Mouse (Mus musculus) MEL (cell line): ENCODE measurements around the gene Zfp644.

Experiments
- CHD1 ChIP-seq: IDR thresholded peaks from 2 replicates; pipeline ENCODE4 v1.6.1; 2012; ENCODE audit warnings: low read depth, mild to moderate bottlenecking, inconsistent platforms, low read length, improper control_type of control experiment
- CTCF ChIP-seq, 3 experiments: IDR thresholded peaks in 2 of 3; conservative IDR thresholded peaks in 1 of 3; 2 replicates each; pipeline ENCODE4 v1.5.1; 2011 to 2012; ENCODE audit warnings: low read length in 3 of 3, low read depth in 2 of 3, mild to moderate bottlenecking in 2 of 3, improper control_type of control experiment in 1 of 3, inconsistent platforms in 1 of 3, mixed read lengths in 1 of 3, moderate library complexity in 1 of 3; ENCODE audit not compliant: control insufficient read depth in 1 of 3, insufficient read depth in 1 of 3, poor library complexity in 1 of 3, severe bottlenecking in 1 of 3
- GATA1 ChIP-seq: IDR thresholded peaks from 2 replicates; pipeline ENCODE4 v1.6.1; 2011; ENCODE audit warnings: low read depth, low read length, improper control_type of control experiment
- HCFC1 ChIP-seq: IDR thresholded peaks from 2 replicates; pipeline ENCODE4 v1.6.1; 2012; ENCODE audit warnings: low read depth, mild to moderate bottlenecking, inconsistent platforms, low read length, improper control_type of control experiment, moderate library complexity
- MAFK ChIP-seq: IDR thresholded peaks from 2 replicates; pipeline ENCODE4 v1.6.1; 2011; ENCODE audit warnings: low read depth, mild to moderate bottlenecking, low read length, improper control_type of control experiment, borderline replicate concordance
- NELFE ChIP-seq: IDR thresholded peaks from 2 replicates; pipeline ENCODE4 v1.6.1; 2011; ENCODE audit warnings: low read depth, low read length, improper control_type of control experiment
- SIN3A ChIP-seq: IDR thresholded peaks from 2 replicates; pipeline ENCODE4 v1.6.1; 2012; ENCODE audit warnings: low read length, improper control_type of control experiment, inconsistent platforms
- ZKSCAN1 ChIP-seq: IDR thresholded peaks from 2 replicates; pipeline ENCODE4 v1.6.1; 2012; ENCODE audit warnings: low read depth, mild to moderate bottlenecking, inconsistent platforms, low read length, improper control_type of control experiment, moderate library complexity

- no peak for TF ChIP-seq CTCF (IDR thresholded peaks at IDR 0.05 in 2 of 3, conservative IDR thresholded peaks at IDR 0.05 in 1 of 3; ENCODE audit: control insufficient read depth in 1 of 3, insufficient read depth in 1 of 3, low read depth in 2 of 3, low read length in 3 of 3, poor library complexity in 1 of 3, severe bottlenecking in 1 of 3)
- no peak for TF ChIP-seq MAFK
- no peak for TF ChIP-seq NELFE
- TF ChIP-seq GATA1: no peak
- no peak for TF ChIP-seq CHD1
- no peak for TF ChIP-seq HCFC1
- no peak for TF ChIP-seq SIN3A
- no peak for TF ChIP-seq ZKSCAN1
These were observed 107.4 kb downstream of the Zfp644 start for GRCm38 (mm10) chr5:106589670-106590069.
